Mouse (Mus musculus) spleen, adult 10 weeks (tissue): ENCODE measurements around the gene Ccr9. TPM values are rescaled to one million over a fixed set of nuclear protein-coding genes. Genes with fewer than 3 reads are reported as not detected.

Source experiments
- polyA plus RNA-seq: library from polyadenylated mRNA; stranded (reverse); fragments of 350-450 nt; fragmentation: Illumina TruSeq; extraction: RNeasy Lipid Tissue Mini Kit (QIAGEN cat#74804); gene quantifications from one replicate; pipeline ENCODE4 v1.2.3, GENCODE M21; 2015; ENCODE audit warnings: low replicate concordance; ENCODE audit not compliant: insufficient read depth

Ccr9 gene
- polyA plus RNA-seq: 22.5 TPM

DNA sequence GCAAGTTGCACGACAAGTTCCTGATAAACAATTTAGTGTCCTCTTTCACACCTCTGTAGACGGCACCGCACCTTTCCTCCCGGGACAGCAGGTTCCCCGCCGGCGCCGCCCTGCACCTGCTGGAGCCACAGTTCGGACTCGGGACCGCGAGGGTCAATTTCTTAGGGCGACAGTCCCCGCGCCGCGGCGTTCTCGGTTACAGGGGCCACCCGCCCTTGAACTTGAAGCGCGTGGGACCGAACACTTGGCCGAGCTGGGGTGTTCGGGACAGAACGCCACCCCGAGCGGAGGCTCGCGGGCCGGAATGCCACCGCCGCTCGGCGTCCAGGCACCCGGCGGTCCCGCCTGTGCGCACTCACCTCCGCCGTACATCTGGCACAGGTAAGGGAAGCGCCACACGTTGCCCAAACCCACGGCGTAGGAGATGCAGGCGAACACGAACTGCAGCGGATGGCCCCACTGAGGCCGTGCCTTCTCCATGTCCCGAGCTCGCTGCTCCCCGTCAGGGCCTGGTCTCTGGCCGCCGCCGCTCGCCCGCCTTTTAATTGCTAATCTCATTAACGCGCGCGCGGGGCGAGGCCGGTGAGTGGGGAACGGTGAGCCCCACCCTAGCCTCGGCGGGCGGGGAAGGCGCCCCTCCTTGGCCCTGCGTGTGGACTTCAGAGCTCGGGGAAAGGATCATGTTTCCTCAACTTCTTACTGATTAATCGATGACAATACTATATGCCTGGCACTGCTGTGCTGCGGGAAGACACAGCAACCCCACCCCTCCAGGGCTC is at the start of gene Ccr9, which contains the start of gene Slc6a20a:
TSS of gene Ccr9 (plus strand) at position 113 of the 779 bp plus-strand sequence.
TSS of gene Slc6a20a (minus strand) at position 559 of the 779 bp plus-strand sequence.

DNA sequence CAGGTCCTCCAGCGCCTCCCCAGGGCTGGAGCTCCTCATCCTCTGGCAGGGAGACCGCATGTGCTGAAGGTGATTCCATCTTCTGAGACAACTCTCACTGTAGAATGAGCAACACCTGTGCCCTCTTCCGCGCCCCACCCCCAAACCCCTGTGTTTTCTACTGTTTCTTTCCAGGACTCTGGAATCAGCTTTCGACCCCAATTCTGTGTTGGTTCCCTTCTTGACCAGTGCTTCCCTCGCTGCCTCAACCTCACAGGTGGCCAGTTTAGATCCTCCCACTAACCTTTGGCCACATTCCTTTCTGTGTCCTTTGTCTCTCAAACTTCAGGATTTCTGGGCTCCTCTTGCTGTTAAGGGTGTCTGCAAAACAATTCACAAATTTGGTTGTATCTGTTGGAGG is 46.0 kb upstream of the Ccr9 start, which contains the start of gene Slc6a20b:
TSS of gene Slc6a20b (minus strand) at position 285 of the 400 bp plus-strand sequence.

DNA sequence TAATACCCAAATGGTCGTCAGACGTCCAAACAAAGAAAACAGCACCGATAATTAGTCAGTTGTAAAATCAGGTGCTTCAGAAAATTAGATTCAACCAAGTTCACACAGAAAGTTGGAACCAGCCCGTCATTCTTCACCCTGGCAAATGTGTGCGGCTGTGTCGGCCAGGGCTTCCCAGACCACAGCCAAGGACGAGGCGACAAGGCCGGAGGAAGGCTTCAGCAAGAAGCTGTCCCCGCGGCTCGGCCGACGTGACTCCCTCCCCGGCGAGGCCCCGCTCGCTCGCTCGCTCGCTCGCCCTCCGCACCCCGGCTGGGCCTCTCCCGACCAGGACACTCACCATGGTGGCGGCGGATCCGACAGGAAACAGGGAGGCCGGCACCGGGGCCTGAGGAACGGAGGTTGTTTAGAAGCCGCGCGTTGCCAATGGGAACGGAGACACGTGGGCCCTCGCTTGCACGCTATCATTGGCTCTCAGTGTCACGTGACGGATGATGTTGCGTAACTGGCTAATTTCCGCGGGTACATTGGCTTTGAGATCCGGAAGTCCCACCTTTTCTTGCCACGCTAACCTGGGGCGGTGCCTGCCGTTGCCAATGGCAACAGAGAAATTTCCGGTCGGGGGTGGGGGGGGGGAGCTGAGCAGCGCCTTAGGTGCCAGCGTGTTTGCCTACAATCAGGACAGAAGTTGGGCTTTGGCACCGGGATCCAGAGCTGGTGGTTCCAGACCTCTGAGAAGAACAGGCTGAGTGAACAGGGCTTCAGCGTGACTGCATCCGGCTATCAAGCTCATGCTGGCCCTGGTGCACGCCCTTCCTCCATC is 39.2 kb downstream of the Ccr9 start, which contains the start of gene Lztfl1:
TSS of gene Lztfl1 (minus strand) at position 512 of the 823 bp plus-strand sequence.

DNA sequence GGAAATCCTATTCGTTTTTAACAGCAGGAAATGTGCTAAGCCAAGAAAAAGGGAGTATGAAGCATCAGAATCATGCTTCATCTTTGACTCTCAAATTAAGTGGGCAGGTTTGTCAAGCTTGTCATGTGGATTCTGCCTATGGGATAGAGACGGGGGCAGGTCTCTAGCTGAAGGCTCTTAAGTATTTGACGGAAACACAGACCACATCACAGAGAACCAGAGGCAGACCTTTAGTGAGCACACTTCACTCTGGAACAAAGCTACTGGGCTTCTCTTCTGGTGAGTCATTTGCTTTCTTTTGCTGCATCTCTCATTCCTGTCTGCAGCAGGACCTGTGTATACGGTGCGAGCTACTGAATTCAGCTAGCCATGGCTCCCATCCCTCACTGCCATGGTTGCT is 128.0 kb downstream of the Ccr9 start, which contains the start of gene Cxcr6:
TSS of gene Cxcr6 (plus strand) at position 209 of the 400 bp plus-strand sequence.

Other genes with a start within 250 kb of the Ccr9 start
- 68.4 TPM for gene Limd1, start 199.7 kb upstream of the Ccr9 start, polyA plus RNA-seq
- gene Sacm1l, start 148.7 kb upstream of the Ccr9 start, polyA plus RNA-seq: 62.1 TPM
- gene Slc6a20b, start 45.9 kb upstream of the Ccr9 start, polyA plus RNA-seq: 0.10 TPM
- 4.9 TPM for gene Slc6a20a, start 446 bp downstream of the Ccr9 start, polyA plus RNA-seq
- 37.0 TPM for gene Lztfl1, start 39.3 kb downstream of the Ccr9 start, polyA plus RNA-seq
- gene Cxcr6, start 128.0 kb downstream of the Ccr9 start, polyA plus RNA-seq: 29.0 TPM
- gene Fyco1, start 173.5 kb downstream of the Ccr9 start, polyA plus RNA-seq: 17.4 TPM
- 19.5 TPM for gene Xcr1, start 183.6 kb downstream of the Ccr9 start, polyA plus RNA-seq